Mouse (Mus musculus) bone marrow macrophage, adult 2 months (primary cell): ENCODE data around the gene Lyrm1. TPM values are rescaled to one million over a fixed set of nuclear protein-coding genes. Genes with fewer than 3 reads are reported as not detected.

Source experiments
- H3K27ac ChIP-seq: 2 replicates; pipeline ENCODE4 v1.5.1; 2012; ENCODE audit warnings: low read depth, low read length; ENCODE audit not compliant: insufficient read depth
- H3K4me1 ChIP-seq: 2 replicates; pipeline ENCODE4 v1.6.1; 2012; ENCODE audit warnings: low read length; ENCODE audit not compliant: control insufficient read depth, insufficient read depth
- H3K4me3 ChIP-seq: 2 replicates; pipeline ENCODE4 v1.5.1; 2012; ENCODE audit warnings: mild to moderate bottlenecking, low read length, moderate library complexity; ENCODE audit not compliant: insufficient read depth
- CTCF ChIP-seq: IDR thresholded peaks from 2 replicates; pipeline ENCODE4 v1.5.1; 2012; ENCODE audit warnings: low read depth, mild to moderate bottlenecking, low read length, moderate library complexity
- POLR2A ChIP-seq: IDR thresholded peaks from 2 replicates; pipeline ENCODE4 v1.6.1; 2012; ENCODE audit warnings: mild to moderate bottlenecking, low read depth, low read length, borderline replicate concordance
- polyA plus RNA-seq: library from polyadenylated mRNA; stranded (reverse); fragments of >200 nt; gene quantifications from 2 replicates; pipeline ENCODE4 v1.2.4, GENCODE M21; 2012; ENCODE audit not compliant: missing spikeins, insufficient read depth, insufficient read length

The Lyrm1 gene
- polyA plus RNA-seq, 1 experiment = 6.4 TPM

DNA sequence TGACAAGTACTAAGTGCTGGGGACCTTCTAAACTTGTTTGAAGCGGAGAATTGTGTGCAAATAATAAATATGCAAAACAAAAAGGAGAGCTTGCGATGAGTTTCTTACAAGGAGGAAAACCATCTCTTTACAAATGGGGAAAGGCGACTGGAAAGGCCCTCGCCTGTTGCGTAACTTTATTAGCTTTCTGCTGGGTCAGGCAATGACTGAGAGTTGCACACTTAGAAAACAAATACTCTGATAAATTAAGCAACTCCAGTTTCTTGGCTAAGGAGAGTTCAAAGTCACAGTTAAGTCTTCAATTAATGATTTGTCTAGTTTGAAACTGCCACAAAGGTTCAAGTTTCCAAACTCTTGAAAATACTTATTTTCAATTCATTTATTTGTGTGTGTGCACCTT lies 15.3 kb upstream of the Lyrm1 start:
- Histone ChIP-seq H3K4me3 (no peak overlapping the region), H3K27ac (peak overlapping the region; percentile 88), H3K4me1 (peaks cover 41% of the 10 kb centered on the region)
- no peak for TF ChIP-seq POLR2A
- no peak for TF ChIP-seq CTCF

DNA sequence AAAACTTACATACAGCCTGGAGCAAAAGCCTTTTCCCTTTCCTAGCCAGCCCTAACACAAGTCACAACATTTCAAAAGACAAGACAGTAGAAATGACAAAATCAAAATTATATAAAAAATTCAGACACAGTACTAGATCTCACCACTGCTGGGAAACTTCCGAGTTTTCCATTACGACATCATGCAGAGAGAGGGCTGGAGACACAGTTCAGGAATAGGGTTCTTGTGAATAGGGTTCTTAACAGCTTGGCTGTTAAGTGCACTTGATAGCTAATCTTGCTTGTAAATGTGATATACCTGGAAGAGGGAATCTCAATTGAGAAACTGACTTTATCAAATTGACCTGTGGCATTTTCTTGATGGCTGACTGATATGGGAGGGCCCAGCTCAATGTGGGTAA lies 14.4 kb upstream of the Lyrm1 start:
- Histone ChIP-seq H3K4me1 (peaks cover 42% of the 10 kb centered on the region), H3K27ac (peak overlapping the region; percentile 6; the same call in 1 of the 2 replicates), H3K4me3 (no peak overlapping the region)
- TF ChIP-seq CTCF = no peak

DNA sequence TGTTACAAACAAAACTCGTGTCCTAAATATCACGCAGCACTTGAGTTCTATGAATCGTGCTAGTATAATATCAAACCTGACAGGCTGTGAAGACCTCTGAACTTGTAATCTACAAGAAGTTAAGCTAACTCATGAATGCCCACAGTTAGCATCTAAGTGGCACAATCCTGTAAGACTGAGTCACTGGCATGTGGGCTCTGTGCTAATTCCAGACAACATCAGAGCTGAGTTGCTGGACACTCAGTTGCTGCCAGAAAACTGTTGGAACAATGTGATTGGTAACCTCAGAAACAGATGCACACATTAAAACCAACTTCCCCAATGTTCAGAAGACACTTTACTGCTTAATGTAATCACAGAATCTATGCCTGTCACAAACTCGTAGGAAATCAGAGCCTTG lies 7.8 kb upstream of the Lyrm1 start:
- Histone ChIP-seq H3K27ac (peak overlapping the region; percentile 85), H3K4me1 (peaks cover 36% of the 10 kb centered on the region), H3K4me3 (no peak overlapping the region)
- no peak for TF ChIP-seq CTCF
- no peak for TF ChIP-seq POLR2A

DNA sequence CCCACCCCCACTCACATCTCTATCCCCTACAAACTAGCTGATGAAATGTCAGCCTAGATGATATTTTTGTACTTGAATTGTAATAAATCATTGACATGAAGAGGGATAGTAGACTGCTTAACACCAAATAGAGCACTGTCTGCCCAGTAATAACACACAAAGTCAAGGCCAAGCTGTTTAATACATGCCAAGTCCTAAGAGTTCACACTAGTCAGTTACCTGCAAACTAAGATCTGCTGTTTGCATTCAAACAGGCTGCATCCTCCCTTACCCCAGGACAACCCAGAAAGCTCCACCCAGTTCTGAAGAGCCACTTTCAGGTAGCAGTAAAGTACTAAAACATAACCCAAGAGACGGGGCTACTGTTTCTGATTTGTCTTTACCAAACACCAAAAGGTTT lies 3.5 kb upstream of the Lyrm1 start:
- H3K27ac ChIP-seq = no peak overlapping the region

DNA sequence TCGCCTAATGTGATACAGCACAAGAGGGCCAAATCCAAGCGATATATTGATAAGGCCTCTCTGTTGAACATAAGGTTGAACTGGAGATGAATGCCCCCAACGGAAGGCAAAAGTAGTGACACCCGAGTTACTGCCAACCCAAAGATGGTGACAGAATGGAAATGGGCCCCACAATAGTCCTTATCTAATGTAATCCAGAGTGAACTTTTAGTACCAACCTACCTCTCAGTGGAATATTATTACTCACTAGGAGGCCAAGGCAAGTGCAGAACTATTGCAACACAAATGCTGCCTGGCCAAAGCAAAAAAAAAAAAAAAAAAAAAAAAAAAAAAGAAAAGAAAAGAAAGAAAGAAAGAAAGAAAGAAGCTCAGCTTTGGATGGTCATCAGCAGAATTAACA lies 2.9 kb upstream of the Lyrm1 start:
- no peak overlapping the region for H3K27ac ChIP-seq
- TF ChIP-seq POLR2A (no peak), CTCF (no peak)

More for the DNA sequence above, 3.5 kb upstream of the Lyrm1 start:
- TF ChIP-seq CTCF = no peak
- TF ChIP-seq POLR2A = no peak
- peaks cover 37% of the 10 kb centered on the region for H3K4me1 ChIP-seq
- no peak overlapping the region for H3K4me3 ChIP-seq

DNA sequence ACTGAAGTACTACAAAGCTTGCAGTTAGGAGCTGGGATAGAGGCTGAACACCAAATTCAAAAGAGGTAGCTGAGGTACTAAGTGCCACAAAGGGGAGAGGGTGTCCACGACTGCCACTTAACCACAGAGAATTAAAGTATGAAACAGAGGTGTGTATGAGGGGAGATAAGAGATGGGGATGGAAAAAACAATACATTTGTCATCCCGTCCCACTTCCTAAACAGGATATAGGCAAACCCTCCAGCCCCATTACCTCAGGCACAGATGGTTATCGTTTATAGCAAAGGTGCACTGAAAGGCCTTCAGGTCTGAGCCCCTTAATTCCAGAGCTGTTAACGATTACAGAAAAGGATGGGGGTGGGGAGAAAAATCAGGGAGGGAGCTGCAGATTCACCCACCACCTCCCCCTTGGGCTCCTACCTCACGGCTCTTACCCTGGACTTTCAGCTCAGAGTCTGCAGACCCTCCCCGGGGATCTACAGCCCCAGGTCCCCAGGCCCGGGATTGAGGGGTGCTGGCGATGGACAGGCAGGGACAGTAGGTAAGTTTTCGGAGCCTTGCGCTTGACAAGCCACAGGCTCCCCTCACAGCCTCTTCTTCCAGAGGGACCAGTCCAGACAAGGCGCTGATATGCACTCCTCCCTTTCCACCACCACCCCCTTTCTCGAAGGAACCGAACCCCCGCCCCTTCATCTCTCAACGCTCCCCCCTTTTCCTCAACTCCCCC lies 680 bp upstream of the Lyrm1 start:
- Histone ChIP-seq H3K4me1 (peaks cover 36% of the 10 kb centered on the region), H3K27ac (no peak overlapping the region), H3K4me3 (peak overlapping the region; percentile 73)
- no peak for TF ChIP-seq POLR2A
- TF ChIP-seq CTCF = no peak

More for the DNA sequence above, 2.9 kb upstream of the Lyrm1 start:
- Histone ChIP-seq H3K4me3 (no peak overlapping the region), H3K4me1 (peaks cover 31% of the 10 kb centered on the region)

DNA sequence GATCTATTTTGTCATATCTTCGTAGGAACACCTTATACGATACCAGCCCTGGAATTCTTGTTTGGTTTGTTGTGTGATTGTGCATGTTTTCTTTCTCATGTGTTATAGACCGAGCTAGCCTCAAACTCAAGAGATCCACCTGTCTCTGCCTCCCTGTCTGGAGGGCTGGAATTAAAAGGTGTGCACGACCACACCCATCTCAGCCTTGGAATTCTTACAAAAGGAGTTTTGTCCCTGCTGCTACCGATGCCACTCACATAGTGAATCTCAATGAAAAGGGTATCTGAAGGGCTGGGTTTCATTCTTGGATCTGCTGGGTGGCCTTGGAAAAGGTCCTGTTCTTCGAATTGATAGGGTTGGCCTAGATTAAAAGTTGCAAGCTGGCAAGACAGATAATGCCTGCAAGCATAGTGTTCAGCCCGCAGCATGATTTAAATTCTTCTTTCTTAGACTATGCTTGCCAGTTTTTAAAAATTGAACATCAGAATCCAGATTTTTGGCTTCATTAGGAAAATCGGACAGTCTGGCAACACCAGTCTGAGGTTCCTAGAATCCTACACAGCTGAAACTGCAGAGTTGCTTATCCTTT lies 2.0 kb downstream of the Lyrm1 start:
- H3K4me3 ChIP-seq = no peak overlapping the region
- TF ChIP-seq CTCF (no peak), POLR2A (no peak)
- H3K4me1 ChIP-seq = peaks cover 26% of the 10 kb centered on the region
- H3K27ac ChIP-seq = no peak overlapping the region

DNA sequence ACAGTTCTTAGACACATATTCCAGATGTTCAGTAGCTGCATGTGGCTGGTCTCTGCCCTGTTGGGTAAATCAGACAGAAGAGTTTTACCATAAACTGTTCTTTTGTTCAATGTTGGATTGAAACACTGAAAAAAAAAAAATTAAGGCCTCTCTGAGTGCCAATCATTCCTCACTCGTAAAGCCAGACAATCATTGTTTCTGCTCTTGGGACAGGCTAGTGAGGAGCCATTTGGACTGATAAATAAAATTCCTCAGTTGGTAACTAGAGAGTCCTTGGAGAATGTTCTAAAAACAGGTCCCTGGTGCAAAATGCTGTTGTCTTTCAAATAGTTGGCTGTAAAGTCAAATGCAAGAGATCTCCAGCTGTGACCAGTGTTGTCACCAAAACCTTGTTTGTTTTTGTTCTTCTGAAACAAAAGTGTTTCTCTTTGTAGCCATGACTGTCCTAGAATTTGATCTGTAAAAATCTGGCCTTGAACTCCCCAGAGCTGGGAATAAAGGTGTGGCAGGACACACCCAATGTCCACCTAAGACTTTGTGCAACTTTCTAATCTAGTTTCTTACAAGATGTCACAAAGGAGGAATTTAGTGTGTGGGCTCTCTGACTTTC lies 2.7 kb downstream of the Lyrm1 start:
- TF ChIP-seq POLR2A = no peak
- TF ChIP-seq CTCF = no peak
- H3K4me3 ChIP-seq = no peak overlapping the region

DNA sequence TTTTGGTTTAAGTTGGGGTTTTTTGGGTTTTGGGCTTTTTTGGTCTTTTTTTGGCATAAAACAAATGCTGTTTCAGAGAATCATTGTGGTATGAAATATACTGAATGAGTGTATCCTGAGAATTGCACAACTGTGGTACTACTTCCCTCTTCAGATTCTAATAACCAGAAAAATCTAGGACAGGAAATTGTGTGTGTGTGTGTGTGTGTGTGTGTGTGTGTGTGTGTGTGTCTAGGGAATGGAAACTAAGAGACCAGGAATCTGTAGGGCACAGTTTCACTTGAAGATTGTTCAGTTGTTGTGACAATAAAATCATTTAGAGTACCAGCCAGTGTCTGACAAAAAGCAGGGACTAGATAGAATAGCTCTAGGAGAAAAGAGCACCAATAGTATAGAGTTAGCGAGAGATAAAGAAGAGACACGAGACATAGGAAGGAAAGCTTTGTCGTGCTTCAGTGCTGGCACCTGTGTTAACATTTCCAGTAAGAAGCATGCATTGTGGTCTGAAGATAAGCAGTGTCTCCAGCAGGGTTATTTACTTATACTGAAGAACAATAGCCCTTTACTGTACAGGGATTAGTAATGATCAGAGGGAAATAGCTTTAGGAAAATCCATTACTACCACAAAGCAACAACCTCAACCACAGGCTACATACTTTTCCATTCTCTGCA lies 3.9 kb downstream of the Lyrm1 start:
- H3K27ac ChIP-seq = 0 out of 2 replicates have a peak overlapping the region, but pooled peaks have one; percentile 9
- H3K4me1 ChIP-seq = peaks cover 18% of the 10 kb centered on the region
- no peak for TF ChIP-seq POLR2A
- no peak for TF ChIP-seq CTCF

More for the DNA sequence above, 2.7 kb downstream of the Lyrm1 start:
- no peak overlapping the region for H3K27ac ChIP-seq
- peaks cover 24% of the 10 kb centered on the region for H3K4me1 ChIP-seq

More for the DNA sequence above, 3.9 kb downstream of the Lyrm1 start:
- no peak overlapping the region for H3K4me3 ChIP-seq
